Mouse (Mus musculus) lung, embryonic 14.5 days (tissue): ENCODE measurements at regions not wholly inside any gene's neighbourhood (a gene's known extent, or its start where the extent isn't known, plus 50 kb on each side); places are given as distances from the start of the nearest gene placed in this dataset.
"Not testable (repeated sequence)": the region's sequence is repeated elsewhere in the genome, so short reads cannot be mapped to it uniquely, and the experiment has no call there.

Experiments
- ATAC-seq: fragments of 200-750 bp; cut with Nextera tagmentation; 2 replicates; pipeline ENCODE4 v1.8.0; 2017; ENCODE audit warnings: mild to moderate bottlenecking, moderate TSS enrichment, moderate library complexity; ENCODE audit not compliant: insufficient read depth
- DNase-seq: peaks from one replicate; pipeline ENCODE4 v3.0.0-alpha.2; 2015
- H3K27ac ChIP-seq: fragments of 300-500 bp; sonication (generic); 2 replicates; pipeline ENCODE4 v1.5.1; 2014; ENCODE audit warnings: low read depth, mild to moderate bottlenecking, moderate library complexity
- H3K27me3 ChIP-seq: fragments of 300-500 bp; sonication (generic); 2 replicates; pipeline ENCODE4 v1.6.1; 2014; ENCODE audit warnings: low read length, control low read depth; ENCODE audit not compliant: insufficient read depth
- H3K36me3 ChIP-seq: fragments of 300-500 bp; sonication (generic); 2 replicates; pipeline ENCODE4 v1.6.1; 2014; ENCODE audit warnings: control low read depth; ENCODE audit not compliant: insufficient read depth
- H3K4me1 ChIP-seq: fragments of 300-500 bp; sonication (generic); 2 replicates; pipeline ENCODE4 v1.6.1; 2014; ENCODE audit warnings: antibody characterized with exemption, control low read depth; ENCODE audit not compliant: insufficient read depth
- H3K4me2 ChIP-seq: fragments of 300-500 bp; sonication (generic); 2 replicates; pipeline ENCODE4 v1.6.1; 2014; ENCODE audit warnings: mild to moderate bottlenecking
- H3K4me3 ChIP-seq: fragments of 300-500 bp; sonication (generic); 2 replicates; pipeline ENCODE4 v1.5.1; 2014; ENCODE audit warnings: low read depth, low read length
- H3K9ac ChIP-seq: fragments of 300-500 bp; sonication (generic); 2 replicates; pipeline ENCODE4 v1.6.1; 2014
- H3K9me3 ChIP-seq: fragments of 300-500 bp; sonication (generic); 2 replicates; pipeline ENCODE4 v1.6.1; 2016; ENCODE audit warnings: low read depth, low read length, control low read depth
- CTCF ChIP-seq: IDR thresholded peaks from 2 replicates; pipeline ENCODE4 v1.5.1; 2016; ENCODE audit warnings: antibody characterized with exemption, low read depth
- WGBS: fragments of 180-500 bp; shearing (Covaris S2); extraction: QIAGEN DNeasy Blood & Tissue Kit; methylation state at CpG from one replicate; pipeline ENCODE4 v1.1.7; 2014; 5-methylcytosine and 5-hydroxymethylcytosine counted together

DNA sequence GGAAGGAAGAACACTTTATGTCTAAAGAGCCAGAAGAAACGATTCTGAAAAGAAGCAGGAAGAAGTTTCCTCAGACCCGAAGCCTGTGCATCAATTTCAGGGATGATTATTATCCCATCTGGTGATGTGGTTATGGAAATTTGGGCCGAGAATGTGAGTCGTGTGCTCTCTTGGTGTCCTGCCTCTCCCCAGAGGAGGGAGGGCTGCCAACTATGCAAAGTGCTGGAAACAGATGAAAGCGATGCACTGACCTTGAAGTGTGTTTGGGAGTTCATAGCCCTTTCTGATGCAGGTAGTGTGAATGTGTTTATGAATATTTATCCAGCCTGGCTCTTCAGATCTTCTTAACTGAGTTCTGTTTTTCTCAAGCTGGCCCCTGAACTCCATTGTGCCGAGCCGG is 59.8 kb upstream of the Emcn start:
- 75% methylated on average over 7 of the region's 7 CpGs for WGBS
- no peak for DNase-seq
- no peaks in the 10 kb centered on the region for H3K27me3 ChIP-seq
- no peak overlapping the region for H3K4me2 ChIP-seq
- no peak overlapping the region for H3K4me3 ChIP-seq
- H3K36me3 ChIP-seq: no peaks in the 10 kb centered on the region
- no peak for ATAC-seq
- TF ChIP-seq CTCF: no peak
- H3K4me1 ChIP-seq: no peaks in the 10 kb centered on the region
- H3K9me3 ChIP-seq: no peaks in the 10 kb centered on the region
- H3K27ac ChIP-seq: no peak overlapping the region
- H3K9ac ChIP-seq: no peak overlapping the region

DNA sequence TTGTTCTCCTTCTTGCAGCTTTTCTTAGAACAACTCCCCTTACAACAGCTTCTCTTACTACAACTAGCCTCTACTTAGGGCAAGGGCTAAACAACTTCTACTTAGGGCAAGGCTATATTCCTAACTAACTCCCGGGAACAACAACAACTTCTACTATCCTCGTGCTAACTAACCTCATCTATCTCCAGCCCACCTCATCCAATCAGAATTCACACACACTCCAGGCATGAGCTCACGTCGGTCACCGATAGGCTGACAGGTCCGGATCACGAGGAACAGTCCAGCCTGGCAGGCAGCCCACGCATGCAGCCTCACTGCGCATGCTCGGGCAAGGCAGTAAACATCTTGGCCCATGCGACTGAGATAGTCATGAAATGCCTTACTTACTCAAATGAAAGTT is 53.3 kb upstream of the Emcn start:
- not testable (repeated sequence) for H3K9me3 ChIP-seq, H3K27me3 ChIP-seq, ATAC-seq, DNase-seq, H3K4me1 ChIP-seq, H3K36me3 ChIP-seq, H3K4me2 ChIP-seq, H3K27ac ChIP-seq, H3K4me3 ChIP-seq, H3K9ac ChIP-seq
- WGBS: 93% methylated on average over 11 of the region's 11 CpGs

DNA sequence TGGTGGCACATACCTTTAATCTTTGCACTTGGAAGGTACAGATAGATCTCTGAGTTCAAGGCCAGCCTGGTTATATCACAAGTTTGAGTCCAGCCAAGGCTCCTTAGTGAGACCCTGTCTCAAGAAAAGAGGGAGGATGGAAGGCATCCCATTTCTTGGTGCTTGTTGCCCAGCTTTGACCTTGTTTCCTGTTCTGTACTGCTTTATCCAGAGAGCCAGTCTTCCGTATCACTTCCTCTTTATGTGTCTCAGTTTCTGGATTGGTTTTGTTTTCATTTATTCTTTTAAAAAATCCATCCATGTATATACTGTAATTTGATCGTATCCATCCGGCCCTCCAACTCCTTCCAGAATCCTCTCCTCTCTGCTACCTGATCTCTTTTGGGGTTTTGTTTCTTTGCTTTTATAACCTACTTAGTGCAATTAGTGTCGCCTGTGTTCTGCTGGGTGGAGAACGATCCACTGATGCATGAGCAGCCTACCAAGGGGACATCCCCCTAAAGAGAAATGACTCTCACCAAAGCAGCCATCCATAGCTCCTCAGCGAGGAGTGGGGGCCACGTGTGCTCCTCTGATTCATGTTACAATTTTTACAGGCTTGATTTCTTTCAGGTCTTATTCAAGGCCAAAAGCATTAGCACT is 52.4 kb upstream of the Emcn start:
- no peak for ATAC-seq
- no peak for DNase-seq
- TF ChIP-seq CTCF: no peak
- H3K27ac ChIP-seq: no peak overlapping the region
- no peaks in the 10 kb centered on the region for H3K27me3 ChIP-seq
- no peaks in the 10 kb centered on the region for H3K9me3 ChIP-seq
- no peaks in the 10 kb centered on the region for H3K36me3 ChIP-seq
- no peaks in the 10 kb centered on the region for H3K4me1 ChIP-seq
- H3K4me3 ChIP-seq: no peak overlapping the region
- no peak overlapping the region for H3K9ac ChIP-seq
- H3K4me2 ChIP-seq: no peak overlapping the region
- 86% methylated on average over 7 of the region's 7 CpGs for WGBS

DNA sequence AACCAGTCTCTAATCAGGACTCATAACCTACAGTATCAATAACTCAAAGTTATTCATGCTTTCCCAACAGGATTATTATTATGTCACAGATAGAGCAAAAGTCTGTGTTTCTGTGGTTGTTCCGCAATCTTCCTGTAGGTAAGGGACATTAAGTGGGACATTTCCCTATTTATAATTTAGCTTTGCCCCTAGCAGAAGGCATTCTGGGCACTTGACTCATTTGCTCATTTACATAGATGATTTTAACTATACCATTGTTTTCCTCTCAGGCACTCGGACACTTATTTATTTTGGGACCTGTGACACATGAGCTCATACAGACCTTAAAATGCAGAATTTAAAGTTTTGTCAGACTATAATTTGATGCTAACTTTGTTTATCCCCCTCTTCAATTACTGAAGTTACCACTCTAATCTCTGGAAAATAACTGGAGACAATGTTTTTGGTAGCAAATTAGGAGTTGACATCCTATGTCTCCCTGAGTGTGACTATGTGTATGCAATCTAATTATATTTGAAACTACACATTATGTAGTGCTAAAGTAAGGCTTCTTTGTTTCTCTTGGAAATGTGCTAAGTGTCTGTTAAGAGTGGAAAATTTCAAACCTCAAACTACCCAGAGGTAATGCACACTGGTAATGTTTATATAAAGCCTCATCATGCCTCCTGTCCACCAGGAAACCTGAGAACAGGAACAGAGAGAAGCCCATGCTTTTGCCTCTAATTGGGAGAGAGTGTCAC is 51.8 kb upstream of the Emcn start:
- ATAC-seq (no peak), DNase-seq (no peak)
- H3K9me3 ChIP-seq: no peaks in the 10 kb centered on the region
- no peak for TF ChIP-seq CTCF
- no peak overlapping the region for H3K4me2 ChIP-seq
- no peaks in the 10 kb centered on the region for H3K27me3 ChIP-seq
- H3K36me3 ChIP-seq: no peaks in the 10 kb centered on the region
- no peak overlapping the region for H3K9ac ChIP-seq
- H3K4me3 ChIP-seq: no peak overlapping the region
- H3K27ac ChIP-seq: no peak overlapping the region
- no peaks in the 10 kb centered on the region for H3K4me1 ChIP-seq
- WGBS: 76% methylated on average over 2 of the region's 2 CpGs

DNA sequence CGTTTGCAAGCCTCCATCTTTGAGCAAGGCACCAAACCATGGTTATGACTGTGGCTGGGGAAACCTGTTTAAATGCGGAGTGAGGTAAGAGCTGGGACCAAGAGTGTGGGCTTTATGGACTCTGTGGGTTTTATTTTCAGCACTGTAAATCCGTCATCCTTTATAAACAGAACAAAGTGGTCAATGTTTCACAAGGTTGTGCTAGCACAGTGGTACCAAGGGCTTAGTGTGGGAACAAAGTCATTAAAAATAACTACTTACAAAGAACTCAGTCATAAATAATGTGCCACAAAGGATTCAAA is 51.2 kb upstream of the Emcn start:
- no peaks in the 10 kb centered on the region for H3K4me1 ChIP-seq
- H3K27me3 ChIP-seq: no peaks in the 10 kb centered on the region
- H3K4me2 ChIP-seq: no peak overlapping the region
- no peak overlapping the region for H3K27ac ChIP-seq
- TF ChIP-seq CTCF: no peak
- no peak for DNase-seq
- 66% methylated on average over 3 of the region's 3 CpGs for WGBS
- no peak overlapping the region for H3K4me3 ChIP-seq
- no peak for ATAC-seq
- no peaks in the 10 kb centered on the region for H3K36me3 ChIP-seq
- H3K9ac ChIP-seq: no peak overlapping the region
- no peaks in the 10 kb centered on the region for H3K9me3 ChIP-seq
